Mouse (Mus musculus) leukemia stem cell, adult 10-12 weeks (primary cell): Measurements from ENCODE around the gene Zyg11a. TPM values are rescaled to one million over a fixed set of nuclear protein-coding genes. Genes with fewer than 3 reads are reported as not detected.

Experiments
- polyA plus RNA-seq: library from polyadenylated mRNA; stranded (reverse); fragments of >175 nt; gene quantifications from 2 replicates; pipeline ENCODE4 v1.2.3, GENCODE M21; 2012; ENCODE audit warnings: low replicate concordance

Gene Zyg11a
- not detected in 2 replicates for polyA plus RNA-seq

GRCm38 (mm10) chr4:108217332-108218179 is at the start of gene Zyg11a:
Gene Zyg11a, minus strand, starts transcription at chr4:108218048.

GRCm38 (mm10) chr4:108165152-108165895 is 52.5 kb downstream of the Zyg11a start, which contains the start of gene Echdc2:
Gene Echdc2, plus strand, starts transcription at chr4:108165437.

GRCm38 (mm10) chr4:108144880-108145279 is 73.0 kb downstream of the Zyg11a start, which contains the start of gene Scp2:
Gene Scp2, minus strand, starts transcription at chr4:108144998.

Other genes with a start within 250 kb of the Zyg11a start
- gene Slc1a7, start 249.7 kb downstream of the Zyg11a start, polyA plus RNA-seq, result 0.15 TPM in 1 of 2 replicates, not detected in the other
- 2.5 and 7.9 TPM in 2 replicates for gene Podn, start 121.6 kb downstream of the Zyg11a start, polyA plus RNA-seq
- gene Scp2, start 73.0 kb downstream of the Zyg11a start, polyA plus RNA-seq, result 6.9 and 45.2 TPM in 2 replicates
- 0.56 and 1.3 TPM in 2 replicates for gene Echdc2, start 52.6 kb downstream of the Zyg11a start, polyA plus RNA-seq
- gene Zyg11b, start 83.0 kb upstream of the Zyg11a start, polyA plus RNA-seq, result 0.91 and 1.6 TPM in 2 replicates
- 1.2 and 6.3 TPM in 2 replicates for gene Coa7, start 110.1 kb upstream of the Zyg11a start, polyA plus RNA-seq
- not detected in 2 replicates for gene Shisal2a, start 165.3 kb upstream of the Zyg11a start, polyA plus RNA-seq
- gene Gpx7, start 188.9 kb upstream of the Zyg11a start, polyA plus RNA-seq, result 0.36 and 1.9 TPM in 2 replicates
- gene Tut4, start 241.4 kb upstream of the Zyg11a start, polyA plus RNA-seq, result 15.1 and 30.2 TPM in 2 replicates